Mouse (Mus musculus): Measurements from ENCODE around the gene Tst. TPM values are rescaled to one million over a fixed set of nuclear protein-coding genes. Genes with fewer than 3 reads are reported as not detected.
A peak's percentile ranks its signal among the peaks of the same experiment; 100 is the strongest.

The Tst gene
- total RNA-seq, 1 experiment from 2014 or later: 9.5 TPM

DNA sequence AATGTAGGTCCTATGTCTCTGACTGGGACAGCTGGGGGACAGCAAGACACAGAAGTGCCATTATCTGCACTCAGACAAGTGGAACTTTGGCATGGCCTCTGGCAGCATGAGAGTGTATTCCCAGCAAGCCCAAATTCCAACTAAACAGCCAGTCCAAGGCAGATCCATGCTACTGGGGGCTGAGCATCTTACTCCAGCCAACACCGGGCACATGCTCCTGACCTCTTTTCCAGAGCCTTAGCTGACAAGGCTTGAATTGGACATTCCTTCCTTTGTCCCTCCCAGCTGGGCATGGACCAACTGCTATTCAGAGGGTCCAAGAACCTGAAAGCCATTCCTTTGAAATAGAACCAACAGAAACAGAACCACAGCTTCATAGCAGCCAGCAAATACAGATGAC lies 36.1 kb downstream of the Tst start:
- no peak for ATAC-seq (replicated peaks in 1 of 2; ENCODE audit: insufficient read depth in 1 of 2, low FRiP score in 2 of 2, low TSS enrichment in 1 of 2, low read depth in 1 of 2, poor library complexity in 2 of 2, severe bottlenecking in 2 of 2)

- ATAC-seq (replicated peaks in 1 of 2; ENCODE audit: insufficient read depth in 1 of 2, low FRiP score in 2 of 2, low TSS enrichment in 1 of 2, low read depth in 1 of 2, poor library complexity in 2 of 2, severe bottlenecking in 2 of 2): peak; percentile 80 to 82
Observed at GRCm38 (mm10) chr15:78368926-78369346, 36.8 kb downstream of the Tst start.

- ATAC-seq (replicated peaks in 1 of 2; ENCODE audit: insufficient read depth in 1 of 2, low FRiP score in 2 of 2, low TSS enrichment in 1 of 2, low read depth in 1 of 2, poor library complexity in 2 of 2, severe bottlenecking in 2 of 2): no peak
Observed at GRCm38 (mm10) chr15:78367811-78368210, 37.9 kb downstream of the Tst start.

GRCm38 (mm10) chr15:78366875-78367274 lies 38.8 kb downstream of the Tst start:
- ATAC-seq (replicated peaks in 1 of 2; ENCODE audit: insufficient read depth in 1 of 2, low FRiP score in 2 of 2, low TSS enrichment in 1 of 2, low read depth in 1 of 2, poor library complexity in 2 of 2, severe bottlenecking in 2 of 2): no peak

DNA sequence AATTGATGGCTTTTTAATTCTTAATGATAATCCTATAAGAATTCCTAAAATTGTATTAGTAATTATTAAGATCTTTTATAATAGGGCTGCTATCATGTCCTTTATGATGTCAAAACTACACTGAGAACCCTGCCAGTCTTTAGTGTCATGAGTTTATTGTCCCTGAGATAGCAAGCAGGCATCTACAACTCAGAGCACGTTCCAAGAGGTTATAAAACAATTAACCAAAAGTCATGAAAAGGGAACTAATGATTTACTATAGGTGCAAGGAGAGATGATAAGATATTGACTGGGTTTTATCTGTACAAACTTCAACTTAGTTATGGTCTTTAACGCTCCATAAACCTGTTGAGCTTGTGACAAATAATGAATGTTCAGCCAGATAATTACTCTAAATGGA lies 39.8 kb downstream of the Tst start:
- ATAC-seq (replicated peaks in 1 of 2; ENCODE audit: insufficient read depth in 1 of 2, low FRiP score in 2 of 2, low TSS enrichment in 1 of 2, low read depth in 1 of 2, poor library complexity in 2 of 2, severe bottlenecking in 2 of 2): no peak

GRCm38 (mm10) chr15:78355548-78355947 lies 50.2 kb downstream of the Tst start:
- ATAC-seq (replicated peaks in 1 of 2; ENCODE audit: insufficient read depth in 1 of 2, low FRiP score in 2 of 2, low TSS enrichment in 1 of 2, low read depth in 1 of 2, poor library complexity in 2 of 2, severe bottlenecking in 2 of 2): peak in 1 of 2 experiments; percentile 31; a peak in 1 of 4 replicates

DNA sequence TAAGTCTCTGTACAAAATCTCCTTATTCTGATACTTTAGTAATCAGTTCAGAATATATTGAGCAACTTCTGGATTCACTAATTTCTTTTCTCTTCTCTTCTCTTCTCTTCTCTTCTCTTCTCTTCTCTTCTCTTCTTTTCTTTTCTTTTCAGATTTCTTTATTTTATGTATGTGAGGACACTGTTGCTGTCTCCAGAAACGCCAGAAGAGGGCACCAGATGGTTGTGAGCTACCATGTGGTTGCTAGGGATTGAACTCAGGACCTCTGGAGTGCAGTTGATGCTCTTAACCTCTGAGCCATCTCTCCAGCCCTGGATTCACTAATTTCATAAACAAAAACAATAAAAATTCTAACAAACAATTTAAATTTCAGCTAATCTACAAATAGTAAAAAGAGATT lies 50.7 kb downstream of the Tst start:
- no peak for ATAC-seq (replicated peaks in 1 of 2; ENCODE audit: insufficient read depth in 1 of 2, low FRiP score in 2 of 2, low TSS enrichment in 1 of 2, low read depth in 1 of 2, poor library complexity in 2 of 2, severe bottlenecking in 2 of 2)

DNA sequence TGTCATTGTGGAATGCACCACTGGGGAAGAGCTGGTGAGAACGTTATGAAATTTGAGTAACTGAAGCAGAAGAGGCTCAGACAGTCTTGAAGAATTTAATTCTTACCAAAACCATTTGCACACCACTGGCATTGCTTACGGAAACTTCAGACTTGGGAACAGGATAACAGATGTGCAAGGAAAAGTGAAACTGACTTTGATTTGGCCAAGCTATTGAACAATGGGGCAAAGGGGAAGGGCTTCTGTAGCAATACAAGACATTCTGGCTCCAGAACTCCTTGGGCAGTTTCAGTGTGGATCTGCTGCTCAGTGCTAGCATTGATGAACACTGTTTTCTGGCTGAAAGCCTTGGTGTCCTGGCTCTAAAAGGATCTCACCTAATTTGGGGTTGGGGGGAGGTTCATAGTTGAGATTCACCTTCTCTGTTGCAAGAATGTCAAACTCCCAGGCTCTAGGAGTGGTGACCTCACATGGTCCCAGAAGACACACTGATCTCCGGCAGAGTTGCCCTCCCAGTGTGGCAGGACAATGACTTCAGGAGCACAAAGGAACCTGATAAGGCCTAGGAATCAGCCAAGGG lies 54.0 kb downstream of the Tst start:
- ATAC-seq (replicated peaks in 1 of 2; ENCODE audit: insufficient read depth in 1 of 2, low FRiP score in 2 of 2, low TSS enrichment in 1 of 2, low read depth in 1 of 2, poor library complexity in 2 of 2, severe bottlenecking in 2 of 2): no peak; a peak in 1 of 4 replicates

Other genes with a start within 250 kb of the Tst start
- gene Ift27, start 231.8 kb downstream of the Tst start, total RNA-seq (2017): 9.9 and 10.5 TPM in 2 replicates
- not detected in 2 replicates for gene Pvalb, start 199.5 kb downstream of the Tst start, total RNA-seq (2017)
- 55.9 and 70.4 TPM in 2 replicates for gene Ncf4, start 161.1 kb downstream of the Tst start, total RNA-seq (2017)
- gene Csf2rb2, start 100.2 kb downstream of the Tst start, total RNA-seq (2017): 1.7 and 3.3 TPM in 2 replicates
- 21.4 and 24.5 TPM in 2 replicates for gene Csf2rb, start 80.2 kb downstream of the Tst start, total RNA-seq (2017)
- 0.75 TPM in 1 of 2 replicates, not detected in the other for gene Tex33, start 10.0 kb downstream of the Tst start, total RNA-seq (2017)
- gene Mpst, start 509 bp upstream of the Tst start, total RNA-seq (2017): 19.4 and 24.1 TPM in 2 replicates
- 17.7 and 21.4 TPM in 2 replicates for gene Kctd17, start 22.7 kb upstream of the Tst start, total RNA-seq (2017)
- not detected in 2 replicates for gene Tmprss6, start 62.7 kb upstream of the Tst start, total RNA-seq (2017)
- 2.6 and 2.9 TPM in 2 replicates for gene Il2rb, start 89.4 kb upstream of the Tst start, total RNA-seq (2017)
- 1.3 and 2.5 TPM in 2 replicates for gene C1qtnf6, start 125.5 kb upstream of the Tst start, total RNA-seq (2017)
- gene Sstr3, start 138.8 kb upstream of the Tst start, total RNA-seq (2017): not detected in 2 replicates
- gene Rac2, start 166.9 kb upstream of the Tst start, total RNA-seq (2017): 145 and 153 TPM in 2 replicates
- gene Cyth4, start 191.1 kb upstream of the Tst start, total RNA-seq (2017): 50.4 and 75.4 TPM in 2 replicates

Measured in hematopoietic stem cell, adult 5-6 weeks (primary cell).